Mouse (Mus musculus): ENCODE results near the gene Smarca2.

Smarca2 gene

DNA sequence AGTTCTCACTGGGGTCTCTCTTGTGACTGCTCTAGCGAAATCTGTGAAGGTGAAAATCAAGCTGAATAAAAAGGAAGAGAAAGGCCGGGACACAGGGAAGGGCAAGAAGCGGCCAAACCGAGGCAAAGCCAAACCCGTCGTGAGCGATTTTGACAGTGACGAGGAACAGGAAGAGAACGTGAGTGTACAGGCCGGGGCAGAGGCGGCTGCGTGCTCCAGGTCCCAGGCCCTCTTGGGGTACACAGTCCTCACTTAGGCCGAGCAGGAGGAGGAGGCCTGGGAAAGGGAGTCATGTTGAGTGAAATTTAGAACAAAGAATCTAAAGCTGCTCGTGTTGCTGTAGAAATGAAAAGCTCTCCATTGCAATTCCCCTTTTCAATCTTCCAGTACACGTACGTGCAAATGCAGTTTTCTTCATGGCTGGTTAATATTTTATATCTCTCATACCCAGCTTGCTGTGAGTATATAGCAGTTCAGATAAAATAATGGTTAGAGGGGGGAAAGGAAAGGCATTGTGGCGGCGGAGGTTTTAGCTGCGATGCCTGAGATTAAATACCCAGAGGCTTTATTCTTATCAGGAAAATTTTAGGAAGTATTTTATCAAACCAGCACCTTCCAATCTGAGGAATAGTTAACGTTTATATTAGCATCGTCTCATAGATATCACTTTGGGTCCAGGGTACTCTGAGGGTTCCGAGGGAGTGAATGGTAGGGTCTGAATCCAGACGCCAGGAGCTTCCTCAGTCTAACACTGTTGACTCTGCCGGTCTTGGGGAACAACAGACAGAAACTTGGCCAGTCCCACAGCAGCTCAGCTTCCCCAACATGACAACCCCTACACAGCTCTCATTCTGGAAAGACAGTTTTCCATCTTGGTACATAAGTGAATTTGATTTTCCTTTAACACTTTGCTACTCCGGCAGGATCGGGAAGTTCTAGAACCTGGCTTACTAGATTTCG lies 171.5 kb downstream of the Smarca2 start:
- no peak for DNase-seq (ENCODE audit: low read depth)

GRCm38 (mm10) chr19:26778199-26778598 lies 173.3 kb downstream of the Smarca2 start:
- no peak for DNase-seq (ENCODE audit: low read depth)

DNA sequence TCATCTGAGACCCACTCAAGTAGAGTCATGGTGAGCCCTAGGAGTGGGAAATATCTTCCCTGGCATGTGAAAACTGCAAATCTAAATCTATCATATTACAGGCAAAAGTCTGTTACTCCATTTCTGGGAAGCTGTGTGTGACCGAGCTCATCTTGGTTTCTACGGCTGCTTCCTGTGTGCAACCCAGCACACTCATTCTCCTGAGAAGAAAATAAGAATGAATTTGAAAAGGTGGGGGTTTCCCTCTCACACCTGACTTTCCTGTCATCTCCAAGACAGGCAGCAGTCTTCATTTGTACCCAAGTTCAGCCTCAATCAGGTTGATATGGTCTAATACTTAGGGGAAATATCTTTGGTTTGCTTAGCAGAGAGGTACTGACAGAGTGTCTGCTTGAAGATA lies 176.4 kb downstream of the Smarca2 start:
- no peak for DNase-seq (ENCODE audit: low read depth)

- DNase-seq (ENCODE audit: low read depth) = no peak
Measured at GRCm38 (mm10) chr19:26788446-26788845, 183.6 kb downstream of the Smarca2 start.

DNA sequence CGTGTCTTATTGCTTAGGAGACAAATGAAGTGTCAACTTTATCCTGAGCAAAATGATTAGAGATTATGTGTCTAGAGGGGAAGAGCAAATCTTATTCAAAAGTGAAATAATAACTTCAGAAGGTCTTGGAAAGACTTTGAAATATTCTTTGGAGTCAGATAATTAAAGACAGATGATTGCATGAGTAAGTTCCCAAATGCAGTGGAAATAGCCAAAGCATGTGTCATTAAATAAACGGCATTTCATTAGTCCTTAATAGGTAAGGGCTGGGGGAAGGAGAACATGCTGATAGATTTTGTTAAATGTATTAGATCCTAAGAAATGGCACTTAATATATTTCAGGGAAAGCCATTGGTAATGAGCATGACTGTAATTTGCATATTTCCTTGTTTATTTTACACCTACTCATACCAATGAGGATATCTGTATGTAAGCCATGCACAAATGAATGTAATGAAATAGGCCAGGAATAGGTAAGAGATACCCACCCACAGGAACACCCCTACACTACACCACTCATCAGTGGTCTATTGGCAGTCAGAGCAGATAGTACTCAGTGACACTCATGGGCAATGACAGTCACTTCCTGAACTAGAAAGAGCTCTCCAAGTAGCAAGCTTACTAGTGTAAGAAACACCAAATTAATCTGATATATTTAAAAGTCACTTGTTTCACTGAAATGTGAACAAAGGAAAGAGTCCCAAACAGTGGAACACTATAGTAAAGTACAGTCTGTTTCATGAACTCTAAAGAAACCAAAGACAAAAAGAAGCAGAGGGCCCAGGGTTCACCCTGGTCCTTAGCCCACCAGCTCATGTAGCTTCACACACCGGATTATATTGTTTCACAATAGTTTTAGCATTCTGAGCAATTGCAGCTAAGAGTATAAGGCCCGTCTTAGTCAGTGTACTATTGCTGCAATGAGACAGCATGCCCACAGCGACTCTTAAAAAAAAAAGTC lies 185.8 kb downstream of the Smarca2 start:
- no peak for DNase-seq (ENCODE audit: low read depth)

GRCm38 (mm10) chr19:26794315-26794714 lies 189.5 kb downstream of the Smarca2 start:
- no peak for DNase-seq (ENCODE audit: low read depth)

DNA sequence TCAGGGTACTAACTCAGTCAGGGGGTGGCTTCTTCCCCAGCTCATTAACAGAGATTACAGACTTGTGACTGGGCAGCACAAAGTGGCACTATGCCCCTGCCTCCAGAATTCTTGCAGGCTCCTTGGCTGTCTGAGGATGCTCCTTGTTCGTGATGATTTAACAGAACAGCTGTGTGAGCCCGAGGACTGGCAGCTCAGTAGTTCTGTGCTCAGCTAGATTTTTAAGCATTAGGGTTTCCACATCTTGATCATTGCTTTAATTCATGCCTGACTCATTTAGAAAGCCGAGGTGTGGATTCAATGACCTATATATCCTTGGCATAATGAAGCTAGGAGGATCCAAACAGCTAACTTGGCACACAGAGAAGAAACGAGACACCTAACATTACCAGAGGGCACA lies 191.2 kb downstream of the Smarca2 start:
- no peak for DNase-seq (ENCODE audit: low read depth)

DNA sequence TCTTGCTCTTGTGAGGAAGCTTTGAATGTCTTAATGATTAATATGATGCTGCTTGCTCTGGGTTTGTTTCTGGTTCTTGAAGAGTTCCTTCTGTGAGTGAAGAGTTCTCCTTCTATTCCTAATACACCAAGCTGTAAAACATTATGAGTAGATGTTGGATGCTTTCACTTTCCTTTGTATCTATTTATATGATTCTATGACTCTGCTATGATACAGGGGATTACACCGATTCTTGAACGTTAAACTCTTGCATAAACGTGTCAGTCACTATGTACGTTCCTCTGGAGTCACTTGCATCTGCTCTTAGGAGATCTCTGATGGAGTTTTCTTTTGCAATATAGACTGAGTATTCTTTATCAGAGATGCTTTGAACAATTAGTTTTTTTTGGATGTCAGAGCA lies 199.6 kb downstream of the Smarca2 start:
- DNase-seq (ENCODE audit: low read depth) = no peak

GRCm38 (mm10) chr19:26814629-26815028 lies 209.8 kb downstream of the Smarca2 start:
- DNase-seq (ENCODE audit: low read depth) = no peak

DNA sequence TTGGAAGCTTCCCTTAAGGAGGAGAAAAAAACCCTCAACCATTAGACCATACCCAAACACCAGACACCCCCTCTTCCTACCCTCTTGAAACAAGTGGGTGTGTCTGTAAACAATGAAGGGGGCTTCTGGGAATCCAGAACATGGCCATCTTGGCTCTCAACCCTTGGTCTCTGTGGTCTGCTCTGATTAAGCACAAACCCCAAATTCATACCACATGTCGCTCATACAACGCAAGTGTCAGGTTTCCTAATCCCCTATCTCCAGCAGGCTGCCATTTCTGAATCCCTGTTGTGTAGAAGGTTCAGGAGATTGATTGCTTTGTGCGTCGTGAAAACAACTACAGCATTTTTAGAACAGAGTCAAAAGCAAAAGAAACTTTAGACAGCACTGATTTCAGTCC lies 213.1 kb downstream of the Smarca2 start:
- DNase-seq (ENCODE audit: low read depth) = no peak

Measured in 416B (cell line).